ENCODE assay signal across 7 mouse cellular contexts in genomic region chr6:94163325-94163995, GRCm38 (mm10).
A peak's percentile ranks its signal among the peaks of the same experiment; 100 is the strongest.
DNase-seq lines count a peak whose midpoint lies in the region; ATAC-seq and TF ChIP-seq lines count a peak whose summit lies in the region.

No protein-coding gene starts in this region.

- TF ChIP-seq CTCF in lung, embryonic 14.5 days (IDR thresholded peaks at IDR 0.05; ENCODE audit: low read depth), result no peak

- ATAC-seq in lung, embryonic 14.5 days (ENCODE audit: insufficient read depth), result no peak; the same call in 1 of the 2 replicates
- no peak for ATAC-seq in forebrain, embryonic 11.5 days (replicated peaks; ENCODE audit: low FRiP score)
- peak; percentile 25 for ATAC-seq in intestine, embryonic 15.5 days
- no peak for ATAC-seq in neural tube, embryonic 15.5 days (ENCODE audit: low FRiP score)

- WGBS in lung, embryonic 14.5 days, result 12% methylated on average over 9 of the region's 9 CpGs
- WGBS in forebrain, embryonic 11.5 days, result 41% methylated on average over 9 of the region's 9 CpGs
- WGBS in intestine, embryonic 15.5 days, result 14% methylated on average over 9 of the region's 9 CpGs
- 31% methylated on average over 9 of the region's 9 CpGs for WGBS in neural tube, embryonic 15.5 days

- peak overlapping the region; percentile 64 for H3K27ac ChIP-seq in lung, embryonic 14.5 days (ENCODE audit: low read depth)
- 0 out of 2 replicates have a peak overlapping the region, but pooled peaks have one; percentile 0 for H3K27ac ChIP-seq in forebrain, embryonic 11.5 days (ENCODE audit: low read depth, low read length)
- peak overlapping the region; percentile 66 for H3K27ac ChIP-seq in intestine, embryonic 15.5 days
- peak overlapping the region; percentile 46 for H3K27ac ChIP-seq in neural tube, embryonic 15.5 days (replicated peaks)

- H3K9me3 ChIP-seq in lung, embryonic 14.5 days (ENCODE audit: low read depth, low read length), result no peaks in the 10 kb centered on the region
- H3K9me3 ChIP-seq in forebrain, embryonic 11.5 days (ENCODE audit: control insufficient read depth, low read length), result no peaks in the 10 kb centered on the region
- no peaks in the 10 kb centered on the region for H3K9me3 ChIP-seq in intestine, embryonic 15.5 days
- no peaks in the 10 kb centered on the region for H3K9me3 ChIP-seq in neural tube, embryonic 15.5 days (replicated peaks)

- peaks cover 30% of the 10 kb centered on the region for H3K4me1 ChIP-seq in lung, embryonic 14.5 days (ENCODE audit: insufficient read depth)
- H3K4me1 ChIP-seq in forebrain, embryonic 11.5 days (replicated peaks; ENCODE audit: control insufficient read depth, insufficient read depth, low read length), result peaks cover 4% of the 10 kb centered on the region; the same call in 1 of the 2 replicates
- H3K4me1 ChIP-seq in intestine, embryonic 15.5 days (replicated peaks), result peaks cover 38% of the 10 kb centered on the region
- peaks cover 19% of the 10 kb centered on the region for H3K4me1 ChIP-seq in neural tube, embryonic 15.5 days

- no peaks in the 10 kb centered on the region for H3K36me3 ChIP-seq in lung, embryonic 14.5 days (ENCODE audit: insufficient read depth)
- no peaks in the 10 kb centered on the region for H3K36me3 ChIP-seq in forebrain, embryonic 11.5 days (ENCODE audit: control insufficient read depth, insufficient read depth, low read length)
- no peaks in the 10 kb centered on the region for H3K36me3 ChIP-seq in intestine, embryonic 15.5 days
- H3K36me3 ChIP-seq in neural tube, embryonic 15.5 days, result no peaks in the 10 kb centered on the region

- H3K9ac ChIP-seq in lung, embryonic 14.5 days, result peak overlapping the region; percentile 10; the same call in 1 of the 2 replicates
- H3K9ac ChIP-seq in forebrain, embryonic 11.5 days (ENCODE audit: low read length), result peak overlapping the region; percentile 24; the same call in 1 of the 2 replicates
- no peak overlapping the region; the same call in 1 of the 2 replicates for H3K9ac ChIP-seq in intestine, embryonic 15.5 days
- H3K9ac ChIP-seq in neural tube, embryonic 15.5 days (replicated peaks), result no peak overlapping the region

- H3K4me2 ChIP-seq in lung, embryonic 14.5 days, result peak overlapping the region; percentile 43; the same call in 1 of the 2 replicates
- H3K4me2 ChIP-seq in forebrain, embryonic 11.5 days (ENCODE audit: low read depth, low read length, severe bottlenecking), result no peak overlapping the region
- peak overlapping the region; percentile 47 for H3K4me2 ChIP-seq in intestine, embryonic 15.5 days (replicated peaks)
- peak overlapping the region; percentile 35 for H3K4me2 ChIP-seq in neural tube, embryonic 15.5 days

- peak; percentile 62 for DNase-seq in lung, embryonic 14.5 days
- no peak for DNase-seq in lung, adult 18-20 months
- no peak for DNase-seq in forebrain, embryonic 11.5 days (ENCODE audit: low spot score)
- no peak for DNase-seq in adrenal gland, adult 18-20 months (ENCODE audit: low spot score in 2 of 2)
- no peak for DNase-seq in kidney, adult 11 months

- no peak overlapping the region for H3K4me3 ChIP-seq in lung, embryonic 14.5 days (ENCODE audit: low read depth, low read length)
- H3K4me3 ChIP-seq in forebrain, embryonic 11.5 days (ENCODE audit: low read depth, low read length), result no peak overlapping the region
- H3K4me3 ChIP-seq in intestine, embryonic 15.5 days (replicated peaks), result no peak overlapping the region
- no peak overlapping the region; the same call in 1 of the 2 replicates for H3K4me3 ChIP-seq in neural tube, embryonic 15.5 days (replicated peaks)

- no peaks in the 10 kb centered on the region for H3K27me3 ChIP-seq in lung, embryonic 14.5 days (ENCODE audit: insufficient read depth, low read length)
- H3K27me3 ChIP-seq in forebrain, embryonic 11.5 days (ENCODE audit: control insufficient read depth, insufficient read depth, low read length), result no peaks in the 10 kb centered on the region
- H3K27me3 ChIP-seq in intestine, embryonic 15.5 days (replicated peaks), result no peaks in the 10 kb centered on the region
- no peaks in the 10 kb centered on the region for H3K27me3 ChIP-seq in neural tube, embryonic 15.5 days (replicated peaks)

Comparison
In these comparisons a context has a peak if more than half of its experiments do, and no peak if none do; other contexts are left out.
1. H3K27ac ChIP-seq: peak in every context shown above with its lines; median percentile 66 in intestine, embryonic 15.5 days; 64 in lung, embryonic 14.5 days; 46 in neural tube, embryonic 15.5 days; 0 in forebrain, embryonic 11.5 days.
2. H3K9ac ChIP-seq: peak in lung, embryonic 14.5 days (single experiment) and forebrain, embryonic 11.5 days (single experiment); none in intestine, embryonic 15.5 days (single experiment) and neural tube, embryonic 15.5 days (single experiment).